Mouse (Mus musculus) layer of hippocampus, adult 8-10 months (tissue): ENCODE data around the gene Clmn. TPM values are rescaled to one million over a fixed set of nuclear protein-coding genes. Genes with fewer than 3 reads are reported as not detected.

Experiments
- DNase-seq, 2 experiments: peaks; one replicate each; pipeline ENCODE4 v3.0.0; 2022; ENCODE audit warnings: low spot score in 2 of 2
- total RNA-seq, 4 experiments: library from RNA; stranded (reverse); gene quantifications; 2 replicates each; pipeline ENCODE4 v1.2.4; 2022

Gene Clmn
- total RNA-seq, 4 experiments from 2014 or later = 98.6 to 111 (median 105) TPM

DNA sequence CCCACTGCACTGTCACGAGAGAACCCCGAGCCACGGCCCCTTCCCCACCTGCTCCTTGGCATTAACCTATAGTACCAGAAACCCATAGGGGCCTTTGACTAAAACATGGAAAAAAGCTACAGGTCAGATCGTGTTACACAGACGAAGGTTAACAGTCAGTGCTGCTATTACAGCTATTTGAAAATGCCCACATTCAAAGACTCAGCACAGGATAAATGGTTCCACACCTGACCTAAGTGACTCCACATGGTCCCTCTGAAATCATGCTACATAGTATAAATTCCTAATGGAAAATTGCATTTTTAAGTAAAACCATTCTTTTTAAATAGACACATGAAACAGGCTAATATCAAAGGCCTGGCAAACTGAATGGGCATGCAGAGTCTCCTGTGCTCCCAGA, 148.5 kb downstream of the Clmn start:
- DNase-seq = no peak

DNA sequence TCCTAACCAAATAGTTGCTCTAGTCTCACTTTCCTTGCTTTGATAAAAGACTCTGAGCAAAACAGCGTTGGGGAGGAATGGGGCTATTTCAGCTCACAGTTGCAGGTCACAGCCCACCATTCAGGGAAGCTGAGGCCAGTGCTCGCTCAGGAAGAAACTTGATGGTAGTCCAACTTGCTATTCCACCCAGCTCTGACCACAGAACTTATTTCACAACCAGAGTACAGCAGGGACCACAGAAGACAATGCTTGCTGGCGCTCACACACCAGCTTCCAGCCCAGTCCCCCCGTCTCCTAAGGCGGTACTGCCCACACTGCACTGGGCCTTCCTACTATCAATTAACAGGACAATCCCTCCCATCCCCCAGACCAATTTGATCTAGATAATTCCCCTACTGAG, 149.4 kb downstream of the Clmn start:
- DNase-seq = no peak

Other genes starting within 250 kb of the Clmn start
- gene Dicer1, start 113.1 kb downstream of the Clmn start, total RNA-seq = 10 to 100 TPM; 40.4 to 46.2 (median 43.4) TPM
- 1 to 10 TPM; 1.6 to 3.6 (median 2.1) TPM for gene Syne3, start 144.7 kb upstream of the Clmn start, total RNA-seq
- 10 to 100 TPM; 41.0 to 46.7 (median 42.8) TPM for gene Glrx5, start 167.6 kb upstream of the Clmn start, total RNA-seq